Mouse (Mus musculus) limb, embryonic 12.5 days (tissue): ENCODE data around the gene Zfp454. TPM values are rescaled to one million over a fixed set of nuclear protein-coding genes. Genes with fewer than 3 reads are reported as not detected.

Experiments
- ATAC-seq: fragments of 200-750 bp; cut with Nextera tagmentation; 2 replicates; pipeline ENCODE4 v1.8.0; 2017; ENCODE audit warnings: low read depth, moderate TSS enrichment; ENCODE audit not compliant: insufficient number of reproducible peaks, insufficient read depth, low FRiP score, low TSS enrichment
- H3K27ac ChIP-seq: fragments of 300-500 bp; sonication (generic); 2 replicates; pipeline ENCODE4 v1.5.1; 2016; ENCODE audit warnings: mild to moderate bottlenecking, moderate library complexity
- H3K27me3 ChIP-seq: fragments of 300-500 bp; sonication (generic); 2 replicates; pipeline ENCODE4 v1.6.1; 2016; ENCODE audit warnings: mild to moderate bottlenecking, moderate library complexity
- H3K36me3 ChIP-seq: fragments of 300-500 bp; sonication (generic); 2 replicates; pipeline ENCODE4 v1.6.1; 2016; ENCODE audit warnings: mild to moderate bottlenecking, moderate library complexity
- H3K4me1 ChIP-seq: fragments of 300-500 bp; sonication (generic); replicated peaks from 2 replicates; pipeline ENCODE4 v1.6.1; 2016
- H3K4me2 ChIP-seq: fragments of 300-500 bp; sonication (generic); 2 replicates; pipeline ENCODE4 v1.6.1; 2016; ENCODE audit warnings: mild to moderate bottlenecking, moderate library complexity
- H3K4me3 ChIP-seq: fragments of 300-500 bp; sonication (generic); replicated peaks from 2 replicates; pipeline ENCODE4 v1.5.1; 2016; ENCODE audit warnings: mild to moderate bottlenecking
- H3K9ac ChIP-seq: fragments of 300-500 bp; sonication (generic); replicated peaks from 2 replicates; pipeline ENCODE4 v1.6.1; 2016; ENCODE audit warnings: mild to moderate bottlenecking, moderate library complexity
- H3K9me3 ChIP-seq: fragments of 300-500 bp; sonication (generic); 2 replicates; pipeline ENCODE4 v1.6.1; 2016; ENCODE audit warnings: mild to moderate bottlenecking, moderate library complexity
- WGBS: fragments of 180-500 bp; shearing (Covaris S2); methylation state at CpG from one replicate; pipeline ENCODE4 v1.1.7; 2016; 5-methylcytosine and 5-hydroxymethylcytosine counted together
- polyA plus RNA-seq: library from polyadenylated mRNA; unstranded; fragments of >200 nt; fragmentation: Nextera tagmentation; extraction: Ambion mirVana; gene quantifications from 2 replicates; pipeline ENCODE4 v1.2.1, GENCODE M21; 2016

The Zfp454 gene
- polyA plus RNA-seq = 14.3 and 15.1 TPM in 2 replicates

DNA sequence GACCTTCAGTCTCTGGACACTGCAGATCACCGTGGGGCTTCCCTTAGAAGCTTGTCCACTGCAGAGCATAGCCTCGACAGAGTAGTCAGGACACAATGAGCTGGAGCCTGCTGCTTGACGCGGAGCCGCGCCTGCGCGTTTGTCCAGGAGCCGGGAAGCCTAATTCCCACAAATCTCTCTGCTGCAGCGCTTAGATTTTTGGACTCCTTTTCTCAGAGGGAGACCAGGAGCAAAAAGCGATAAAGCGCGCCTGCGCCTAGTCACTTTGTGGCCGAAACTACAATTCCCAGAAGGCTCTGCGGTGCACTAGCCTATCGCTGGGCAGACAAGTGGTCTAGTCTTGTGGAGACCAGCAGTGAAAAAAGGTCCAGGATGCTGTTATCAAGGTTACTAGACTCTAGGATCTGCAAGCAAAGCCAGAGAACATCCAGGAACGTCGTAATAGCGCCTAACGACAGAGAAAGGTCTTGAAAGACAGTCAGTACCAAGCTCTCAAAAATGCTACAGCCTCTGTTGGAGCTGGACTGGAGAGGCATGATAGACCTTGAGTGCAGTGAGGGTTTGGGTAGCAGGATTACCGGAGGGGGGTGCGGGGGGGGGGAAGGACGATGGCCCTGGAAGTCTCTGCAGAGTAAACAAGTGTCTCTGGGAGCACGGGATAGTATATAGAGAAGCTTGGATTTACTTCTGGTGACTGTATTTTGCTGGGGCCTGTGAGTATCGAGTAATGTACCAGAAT lies at the start of gene Zfp454:
Gene Zfp454, minus strand, starts transcription at position 262 of the 739 bp plus-strand sequence.
- peak within 1 kb of the TSS; percentile 58 for H3K9ac ChIP-seq
- peak within 1 kb of the TSS; percentile 54 for H3K4me3 ChIP-seq
- peak within 1 kb of the TSS; percentile 83 for H3K27ac ChIP-seq
- peak; percentile 94 for ATAC-seq
- peaks cover 9% of the 10 kb centered on the region for H3K4me1 ChIP-seq
- 7% methylated on average over 26 of the region's 26 CpGs for WGBS
- no peaks in the 10 kb centered on the region for H3K27me3 ChIP-seq
- H3K4me2 ChIP-seq = peak within 1 kb of the TSS; percentile 66
- H3K36me3 ChIP-seq = peaks cover 36% of the 10 kb centered on the region
- H3K9me3 ChIP-seq = peaks cover 7% of the 10 kb centered on the region; the same call in 1 of the 2 replicates

DNA sequence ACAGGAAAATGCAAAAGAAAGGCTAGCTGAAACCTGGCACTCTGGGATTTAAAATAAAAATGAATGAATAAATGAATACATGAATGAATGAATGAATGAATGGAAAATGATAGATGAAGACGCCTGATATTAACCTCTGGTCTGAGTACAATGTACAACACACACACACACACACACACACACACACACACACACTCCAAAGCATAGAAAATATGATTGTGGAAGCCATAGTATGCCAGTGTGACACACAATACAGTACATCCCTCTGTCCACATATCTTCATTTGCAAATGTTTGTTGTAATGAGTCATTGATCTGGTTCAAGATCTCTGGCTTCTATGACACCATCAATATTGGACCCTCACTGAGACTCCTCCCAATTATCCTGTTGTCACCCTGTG lies 44.6 kb upstream of the Zfp454 start:
- H3K4me2 ChIP-seq = peak overlapping the region; percentile 93
- peaks cover 6% of the 10 kb centered on the region for H3K4me1 ChIP-seq
- H3K36me3 ChIP-seq = no peaks in the 10 kb centered on the region
- 89% methylated on average over 1 of the region's 1 CpGs for WGBS
- no peak overlapping the region for H3K9ac ChIP-seq
- no peak for ATAC-seq
- H3K4me3 ChIP-seq = peak overlapping the region; percentile 70
- peaks cover 14% of the 10 kb centered on the region for H3K27me3 ChIP-seq
- H3K27ac ChIP-seq = no peak overlapping the region
- no peaks in the 10 kb centered on the region for H3K9me3 ChIP-seq

DNA sequence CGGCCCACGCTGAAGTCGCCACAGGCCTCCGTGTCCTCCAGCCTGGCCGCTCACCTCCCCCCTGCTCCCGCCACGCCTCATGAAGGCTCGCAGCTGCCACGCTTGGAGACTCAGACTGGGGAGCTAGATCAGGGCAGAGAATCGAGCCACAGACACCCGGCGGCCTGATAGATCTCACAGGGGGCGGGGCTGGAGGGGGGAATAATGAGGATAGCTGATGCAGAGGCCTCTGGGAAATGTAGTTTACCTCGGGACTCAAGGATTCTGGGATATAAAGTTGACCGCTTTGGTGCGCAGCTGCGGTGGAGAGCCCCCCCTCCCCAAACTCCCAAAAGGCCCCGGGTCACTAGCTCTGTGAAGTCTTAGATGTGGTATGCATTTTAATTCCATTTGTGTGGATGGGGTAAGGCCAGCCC lies 44.0 kb upstream of the Zfp454 start, which contains the start of gene Zfp354b:
Gene Zfp354b, minus strand, starts transcription at position 183 of the 416 bp plus-strand sequence.
- under 1% methylated on average over 18 of the region's 18 CpGs for WGBS
- peak within 1 kb of the TSS; percentile 77 for H3K9ac ChIP-seq
- peak within 1 kb of the TSS; percentile 93 for H3K4me2 ChIP-seq
- peak; percentile 93 for ATAC-seq
- no peak within 1 kb of the TSS for H3K27ac ChIP-seq
- no peaks in the 10 kb centered on the region for H3K9me3 ChIP-seq
- H3K27me3 ChIP-seq = peaks cover 14% of the 10 kb centered on the region
- no peaks in the 10 kb centered on the region for H3K36me3 ChIP-seq
- peak within 1 kb of the TSS; percentile 70 for H3K4me3 ChIP-seq
- peaks cover 6% of the 10 kb centered on the region for H3K4me1 ChIP-seq

DNA sequence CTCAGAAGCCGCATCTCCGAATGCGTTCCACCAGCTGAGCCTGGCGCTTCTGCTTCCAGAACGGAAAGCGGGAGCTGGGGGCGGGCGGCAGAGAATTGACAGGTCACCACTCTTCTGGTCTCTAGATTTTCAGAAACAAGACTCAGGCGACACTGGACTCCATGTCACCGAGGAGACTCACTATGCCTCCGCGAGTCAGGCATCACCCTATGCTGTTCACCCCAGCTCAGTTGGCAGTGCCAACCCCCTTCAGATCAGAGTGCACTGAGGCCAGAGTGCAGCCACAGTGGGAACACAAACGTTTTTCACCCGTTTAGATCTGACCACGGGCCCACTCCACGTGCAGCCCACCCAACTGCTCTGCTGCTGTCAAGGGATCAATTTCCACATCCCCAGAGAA lies 43.6 kb upstream of the Zfp454 start:
- ATAC-seq = peak; percentile 50
- H3K4me2 ChIP-seq = peak overlapping the region; percentile 93
- H3K36me3 ChIP-seq = no peaks in the 10 kb centered on the region
- peak overlapping the region; percentile 70 for H3K4me3 ChIP-seq
- peak overlapping the region; percentile 77 for H3K9ac ChIP-seq
- 2% methylated on average over 16 of the region's 16 CpGs for WGBS
- no peak overlapping the region for H3K27ac ChIP-seq
- no peaks in the 10 kb centered on the region for H3K9me3 ChIP-seq
- H3K4me1 ChIP-seq = peaks cover 6% of the 10 kb centered on the region
- peaks cover 14% of the 10 kb centered on the region for H3K27me3 ChIP-seq

DNA sequence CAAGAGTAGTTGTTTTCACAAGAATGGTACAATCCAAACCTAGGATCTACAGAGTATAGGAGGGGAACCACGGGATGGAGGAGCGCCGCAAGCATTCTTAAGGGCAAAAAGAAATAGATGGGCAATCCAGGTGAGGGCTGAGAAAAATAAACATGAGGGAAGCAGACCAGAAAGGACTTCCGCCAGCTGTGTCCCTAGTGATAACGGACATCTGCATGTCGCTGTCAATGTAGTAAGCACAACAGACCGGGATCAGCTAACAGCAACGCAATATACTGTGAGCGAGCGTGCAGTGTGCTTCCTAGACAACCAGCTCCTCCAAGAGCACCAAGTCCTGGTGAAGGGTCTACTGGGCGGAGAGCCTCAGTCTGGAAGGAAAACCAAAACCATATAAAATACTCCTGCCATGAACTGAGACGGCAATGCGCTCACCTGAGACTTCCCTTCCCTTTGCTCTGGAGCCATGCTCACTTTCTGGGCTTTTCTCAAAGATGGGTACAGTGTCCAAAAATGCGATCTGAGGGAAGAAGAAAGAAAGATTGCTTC lies 43.1 kb upstream of the Zfp454 start:
- no peaks in the 10 kb centered on the region for H3K9me3 ChIP-seq
- no peak for ATAC-seq
- peaks cover 6% of the 10 kb centered on the region for H3K4me1 ChIP-seq
- H3K27me3 ChIP-seq = peaks cover 14% of the 10 kb centered on the region
- H3K36me3 ChIP-seq = no peaks in the 10 kb centered on the region
- H3K9ac ChIP-seq = peak overlapping the region; percentile 77; the same call in 1 of the 2 replicates
- H3K4me3 ChIP-seq = peak overlapping the region; percentile 70
- H3K27ac ChIP-seq = no peak overlapping the region
- H3K4me2 ChIP-seq = peak overlapping the region; percentile 93
- 25% methylated on average over 14 of the region's 14 CpGs for WGBS

DNA sequence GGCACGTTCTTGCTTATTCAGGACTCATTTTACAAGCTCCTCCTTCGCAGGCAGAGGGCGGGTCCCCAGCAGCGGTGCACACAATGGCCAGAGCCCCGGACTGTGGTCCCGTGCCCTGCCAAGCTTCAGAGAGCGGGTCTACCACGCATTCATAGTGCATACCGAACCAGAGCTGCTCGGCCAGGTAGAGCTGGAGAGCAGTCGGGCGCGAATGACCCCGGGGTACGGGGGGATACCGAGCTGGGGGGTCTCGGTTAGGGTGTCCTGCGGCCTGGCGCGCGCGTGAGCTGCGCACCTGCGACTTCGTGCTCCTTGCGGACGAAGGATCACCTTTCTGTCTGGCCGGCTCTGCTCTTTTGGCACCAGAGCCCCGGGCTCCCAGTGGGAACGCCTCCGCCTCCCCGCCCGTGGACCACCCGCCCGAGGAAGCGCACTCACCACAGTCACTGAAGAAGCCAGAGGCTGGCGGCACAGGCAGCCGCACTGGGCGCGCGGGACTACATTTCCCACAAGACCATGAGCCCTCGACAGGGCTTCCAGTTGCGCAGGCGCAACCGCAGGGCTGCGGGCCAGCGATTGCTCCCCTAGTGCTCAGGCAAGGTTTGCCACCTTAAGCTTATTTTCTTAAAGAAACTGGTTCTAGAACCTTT lies 28.3 kb upstream of the Zfp454 start, which contains the start of gene Zfp2:
Gene Zfp2, minus strand, starts transcription at position 495 of the 650 bp plus-strand sequence.
- Histone ChIP-seq H3K4me3 (peak within 1 kb of the TSS; percentile 77), H3K27me3 (no peaks in the 10 kb centered on the region), H3K36me3 (peaks cover 33% of the 10 kb centered on the region), H3K4me1 (no peaks in the 10 kb centered on the region), H3K4me2 (peak within 1 kb of the TSS; percentile 51), H3K9ac (peak within 1 kb of the TSS; percentile 90), H3K27ac (peak within 1 kb of the TSS; percentile 84), H3K9me3 (peaks cover 11% of the 10 kb centered on the region; the same call in 1 of the 2 replicates)
- WGBS = under 1% methylated on average over 47 of the region's 47 CpGs
- ATAC-seq = peak; percentile 95

DNA sequence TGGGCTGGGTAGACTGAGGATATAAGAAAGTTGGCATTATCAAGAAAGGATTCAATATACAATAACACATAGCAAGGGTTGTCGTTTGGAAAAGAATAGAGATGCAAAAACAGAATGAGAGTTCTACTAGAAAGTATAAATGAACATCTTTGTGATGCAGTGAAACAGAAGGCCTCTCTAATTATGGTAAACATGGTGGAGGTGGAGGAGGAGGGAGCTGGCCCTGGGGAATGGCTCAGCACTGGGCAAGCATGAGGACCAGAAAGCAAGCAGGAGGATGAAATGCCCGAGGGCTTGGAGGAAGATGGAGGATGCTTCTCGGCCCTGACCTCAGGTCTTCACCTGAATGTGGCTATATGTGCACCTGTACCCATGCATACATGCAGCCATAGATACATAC lies 27.0 kb upstream of the Zfp454 start:
- peaks cover 46% of the 10 kb centered on the region for H3K36me3 ChIP-seq
- H3K9ac ChIP-seq = no peak overlapping the region
- 95% methylated on average over 3 of the region's 3 CpGs for WGBS
- H3K27me3 ChIP-seq = no peaks in the 10 kb centered on the region
- no peak for ATAC-seq
- peaks cover 13% of the 10 kb centered on the region; the same call in 1 of the 2 replicates for H3K9me3 ChIP-seq
- H3K4me1 ChIP-seq = no peaks in the 10 kb centered on the region
- H3K27ac ChIP-seq = no peak overlapping the region
- no peak overlapping the region for H3K4me2 ChIP-seq
- H3K4me3 ChIP-seq = no peak overlapping the region

DNA sequence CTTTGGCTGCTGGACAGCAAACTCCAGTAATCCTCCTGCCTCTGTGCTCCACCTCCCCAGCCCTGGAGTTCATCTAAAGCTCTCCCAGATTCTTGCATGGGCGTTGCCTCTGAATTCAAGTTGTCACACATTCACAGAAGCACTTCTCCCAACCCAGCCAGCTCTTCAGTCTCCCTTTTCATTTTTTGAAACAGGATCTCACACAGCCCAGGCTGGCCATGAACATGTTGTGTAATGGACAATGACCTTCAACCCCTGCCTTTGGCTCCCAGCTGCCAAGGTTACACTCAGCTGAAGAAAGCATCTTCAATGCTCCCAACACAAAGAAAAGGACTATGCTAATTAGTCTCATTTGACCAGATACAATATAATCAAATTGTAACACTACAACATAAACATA lies 25.9 kb upstream of the Zfp454 start:
- H3K9ac ChIP-seq = no peak overlapping the region
- ATAC-seq = no peak
- peaks cover 13% of the 10 kb centered on the region; the same call in 1 of the 2 replicates for H3K9me3 ChIP-seq
- no peak overlapping the region for H3K4me3 ChIP-seq
- no peaks in the 10 kb centered on the region for H3K27me3 ChIP-seq
- H3K4me1 ChIP-seq = no peaks in the 10 kb centered on the region
- H3K36me3 ChIP-seq = peaks cover 58% of the 10 kb centered on the region
- WGBS = 81% methylated on average over 1 of the region's 1 CpGs
- no peak overlapping the region for H3K4me2 ChIP-seq
- H3K27ac ChIP-seq = no peak overlapping the region

DNA sequence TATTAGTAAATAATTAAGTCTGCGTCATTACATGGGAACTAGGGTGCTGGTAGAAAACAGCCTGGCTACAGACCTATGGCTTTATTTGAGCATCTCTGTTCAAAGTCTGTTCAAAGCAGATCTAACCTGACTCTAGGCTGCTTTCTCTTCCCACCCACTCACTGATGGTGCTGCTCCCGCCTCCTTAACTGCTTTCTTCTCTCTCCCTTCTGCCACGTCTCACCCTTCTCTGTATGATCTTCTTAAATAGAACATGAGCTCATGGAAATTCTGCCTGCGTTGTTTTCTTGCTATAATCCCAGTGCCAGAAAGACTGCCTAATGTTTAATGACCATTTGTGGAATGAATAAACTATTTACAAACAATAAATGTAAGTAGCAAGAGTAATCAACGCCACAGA lies 20.7 kb upstream of the Zfp454 start:
- Histone ChIP-seq H3K27ac (no peak overlapping the region), H3K4me3 (no peak overlapping the region), H3K27me3 (no peaks in the 10 kb centered on the region), H3K4me2 (no peak overlapping the region), H3K9ac (no peak overlapping the region), H3K36me3 (peaks cover 95% of the 10 kb centered on the region), H3K4me1 (no peaks in the 10 kb centered on the region), H3K9me3 (peaks cover 30% of the 10 kb centered on the region)
- WGBS = 92% methylated on average over 5 of the region's 5 CpGs
- no peak for ATAC-seq

DNA sequence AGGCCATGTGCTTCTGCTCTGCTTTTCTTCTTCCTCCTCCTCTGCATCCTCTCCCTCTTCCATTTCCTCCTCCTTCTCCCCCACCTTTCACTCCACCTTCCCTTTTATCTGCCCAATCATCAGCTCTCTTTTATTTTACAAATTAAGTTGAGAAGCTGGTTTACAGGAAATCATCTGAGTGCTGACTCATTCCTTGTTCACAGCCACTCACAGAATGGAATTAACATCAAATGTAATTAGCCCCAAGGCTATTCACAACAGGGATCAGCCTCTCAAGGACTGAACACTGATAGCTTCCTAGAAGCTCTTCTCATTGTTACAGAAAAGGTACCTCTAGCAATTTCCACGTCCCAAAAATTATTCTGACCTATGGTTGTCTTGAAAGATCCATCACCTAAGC lies 9.9 kb upstream of the Zfp454 start:
- peaks cover 38% of the 10 kb centered on the region for H3K36me3 ChIP-seq
- no peak overlapping the region for H3K4me2 ChIP-seq
- H3K27me3 ChIP-seq = no peaks in the 10 kb centered on the region
- WGBS = 81% methylated on average over 1 of the region's 1 CpGs
- H3K27ac ChIP-seq = no peak overlapping the region
- ATAC-seq = no peak
- peaks cover 59% of the 10 kb centered on the region for H3K9me3 ChIP-seq
- no peak overlapping the region for H3K9ac ChIP-seq
- no peaks in the 10 kb centered on the region for H3K4me1 ChIP-seq
- no peak overlapping the region for H3K4me3 ChIP-seq

GRCm38 (mm10) chr11:50892441-50892840 lies 5.0 kb upstream of the Zfp454 start:
- 43% methylated on average over 2 of the region's 2 CpGs for WGBS
- H3K9ac ChIP-seq = no peak overlapping the region
- no peak overlapping the region for H3K27ac ChIP-seq
- no peak overlapping the region for H3K4me3 ChIP-seq
- no peaks in the 10 kb centered on the region for H3K36me3 ChIP-seq
- H3K9me3 ChIP-seq = peaks cover 24% of the 10 kb centered on the region
- H3K27me3 ChIP-seq = no peaks in the 10 kb centered on the region
- ATAC-seq = no peak
- no peak overlapping the region for H3K4me2 ChIP-seq
- 0 out of 2 replicates have a peak, but pooled peaks cover 2% of the 10 kb centered on the region for H3K4me1 ChIP-seq
